31 mouse cellular contexts compared by ENCODE assay signal in the genomic region with DNA sequence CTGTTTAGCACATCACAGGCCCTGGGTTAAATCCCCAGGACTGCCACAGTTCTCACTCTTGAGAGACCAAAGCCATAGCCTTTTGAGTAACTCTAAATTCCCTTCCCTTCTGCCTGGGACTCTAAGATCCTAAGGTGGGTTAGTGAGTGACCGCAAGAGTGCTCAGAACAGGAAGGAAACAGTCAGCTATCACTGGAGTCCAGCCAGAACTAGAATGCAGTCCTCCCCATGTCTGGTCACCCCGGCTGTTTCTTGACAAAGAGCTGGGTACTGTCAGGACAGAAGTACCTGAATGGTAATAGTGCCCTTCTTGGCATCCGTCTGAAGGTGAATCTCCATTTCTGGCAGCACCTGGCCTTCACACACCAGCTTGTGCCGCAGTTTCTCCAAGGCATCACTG. TPM values are rescaled to one million over a fixed set of nuclear protein-coding genes. Genes with fewer than 3 reads are reported as not detected.
"Had no signal": no experiment of that assay in that cellular context is flagged by ENCODE, and none has a peak within 500 bp of the region (broad histone marks: within the 10 kb centered on the region; RNA-seq: fewer than 3 reads in every experiment).

No protein-coding gene starts in this region.

- H3K27me3 ChIP-seq: embryonic facial prominence, embryonic 12.5 days; embryonic facial prominence, embryonic 13.5 days; embryonic facial prominence, embryonic 15.5 days; forebrain, embryonic 12.5 days; forebrain, embryonic 13.5 days; forebrain, embryonic 15.5 days had no signal

- H3K4me3 ChIP-seq: embryonic facial prominence, embryonic 10.5 days; embryonic facial prominence, embryonic 12.5 days; embryonic facial prominence, embryonic 13.5 days; embryonic facial prominence, embryonic 15.5 days; erythroblast, embryonic 14.5 days; forebrain, embryonic 10.5 days; forebrain, embryonic 12.5 days; forebrain, embryonic 13.5 days; forebrain, embryonic 15.5 days; gastrocnemius, adult 2 months; heart, adult 2 months had no signal

- DNase-seq: cerebellum, adult 8-10 months; cerebellum, adult 9-10 months; cerebellum, adult 9-11 months; cerebellum, postnatal 10 days; cerebellum, postnatal 14 days; cerebellum, postnatal 25 days; cerebellum, postnatal 36 days; embryo, embryonic 11 days; forebrain, postnatal 0 days; gastrocnemius, adult 2 months; gastrocnemius, postnatal 10 days; gastrocnemius, postnatal 14 days; gastrocnemius, postnatal 36 days; heart, adult 11 months; heart, adult 18-20 months; heart, adult 2 months had no signal

- ATAC-seq: forebrain, embryonic 13.5 days; forebrain, embryonic 14.5 days; forebrain, embryonic 15.5 days; forebrain, embryonic 16.5 days; forebrain, postnatal 0 days had no signal

- H3K4me2 ChIP-seq: embryonic facial prominence, embryonic 12.5 days; embryonic facial prominence, embryonic 13.5 days; embryonic facial prominence, embryonic 15.5 days; forebrain, embryonic 12.5 days; forebrain, embryonic 13.5 days; forebrain, embryonic 15.5 days had no signal

- H3K27ac ChIP-seq: embryonic facial prominence, embryonic 10.5 days; embryonic facial prominence, embryonic 12.5 days; embryonic facial prominence, embryonic 13.5 days; embryonic facial prominence, embryonic 15.5 days; forebrain, embryonic 10.5 days; forebrain, embryonic 12.5 days; forebrain, embryonic 13.5 days; forebrain, embryonic 15.5 days; gastrocnemius, adult 2 months; heart, adult 2 months had no signal

- H3K9me3 ChIP-seq: embryonic facial prominence, embryonic 10.5 days; embryonic facial prominence, embryonic 12.5 days; embryonic facial prominence, embryonic 13.5 days; embryonic facial prominence, embryonic 15.5 days; forebrain, embryonic 10.5 days; forebrain, embryonic 12.5 days; forebrain, embryonic 13.5 days; forebrain, embryonic 15.5 days had no signal

- H3K4me1 ChIP-seq: embryonic facial prominence, embryonic 10.5 days; embryonic facial prominence, embryonic 12.5 days; embryonic facial prominence, embryonic 13.5 days; embryonic facial prominence, embryonic 15.5 days; forebrain, embryonic 10.5 days; forebrain, embryonic 12.5 days; forebrain, embryonic 13.5 days; forebrain, embryonic 15.5 days had no signal

- H3K9ac ChIP-seq: embryonic facial prominence, embryonic 12.5 days; embryonic facial prominence, embryonic 13.5 days; embryonic facial prominence, embryonic 15.5 days; forebrain, embryonic 12.5 days; forebrain, embryonic 13.5 days; forebrain, embryonic 15.5 days; forebrain, postnatal 0 days had no signal

RNA-seq across cellular contexts. Expression of a gene that starts 28.2 kb away (rescaled TPM):
- total RNA-seq: forebrain, postnatal 0 days; gastrocnemius, postnatal 10 days; gastrocnemius, postnatal 14 days; gastrocnemius, postnatal 36 days; gastrocnemius, postnatal 4 days; granulocyte monocyte progenitor cell, adult 5-6 weeks; heart, adult 18-20 months; heart, adult 2 months; heart, adult 8-10 months had no signal
- polyA plus RNA-seq: cortical plate, adult 2 months; erythroblast, embryonic 14.5 days; heart, adult 2 months had no signal
